Mouse (Mus musculus): ENCODE measurements at regions not wholly inside any gene's neighbourhood (a gene's known extent, or its start where the extent isn't known, plus 50 kb on each side); places are given as distances from the start of the nearest gene placed in this dataset.

- H3K27ac ChIP-seq, result no peak overlapping the region
- ATAC-seq (ENCODE audit: low FRiP score), result no peak
- no peak overlapping the region for H3K9ac ChIP-seq
- no peaks in the 10 kb centered on the region for H3K27me3 ChIP-seq
- H3K36me3 ChIP-seq, result no peaks in the 10 kb centered on the region
- no peak overlapping the region for H3K4me3 ChIP-seq
- no peaks in the 10 kb centered on the region for H3K9me3 ChIP-seq
- H3K4me2 ChIP-seq, result no peak overlapping the region
- H3K4me1 ChIP-seq (replicated peaks), result peaks cover 26% of the 10 kb centered on the region
- WGBS, result 41% methylated on average over 10 of the region's 10 CpGs
Observed at GRCm38 (mm10) chr12:107757184-107757583, 246.2 kb downstream of the Bcl11b start.

DNA sequence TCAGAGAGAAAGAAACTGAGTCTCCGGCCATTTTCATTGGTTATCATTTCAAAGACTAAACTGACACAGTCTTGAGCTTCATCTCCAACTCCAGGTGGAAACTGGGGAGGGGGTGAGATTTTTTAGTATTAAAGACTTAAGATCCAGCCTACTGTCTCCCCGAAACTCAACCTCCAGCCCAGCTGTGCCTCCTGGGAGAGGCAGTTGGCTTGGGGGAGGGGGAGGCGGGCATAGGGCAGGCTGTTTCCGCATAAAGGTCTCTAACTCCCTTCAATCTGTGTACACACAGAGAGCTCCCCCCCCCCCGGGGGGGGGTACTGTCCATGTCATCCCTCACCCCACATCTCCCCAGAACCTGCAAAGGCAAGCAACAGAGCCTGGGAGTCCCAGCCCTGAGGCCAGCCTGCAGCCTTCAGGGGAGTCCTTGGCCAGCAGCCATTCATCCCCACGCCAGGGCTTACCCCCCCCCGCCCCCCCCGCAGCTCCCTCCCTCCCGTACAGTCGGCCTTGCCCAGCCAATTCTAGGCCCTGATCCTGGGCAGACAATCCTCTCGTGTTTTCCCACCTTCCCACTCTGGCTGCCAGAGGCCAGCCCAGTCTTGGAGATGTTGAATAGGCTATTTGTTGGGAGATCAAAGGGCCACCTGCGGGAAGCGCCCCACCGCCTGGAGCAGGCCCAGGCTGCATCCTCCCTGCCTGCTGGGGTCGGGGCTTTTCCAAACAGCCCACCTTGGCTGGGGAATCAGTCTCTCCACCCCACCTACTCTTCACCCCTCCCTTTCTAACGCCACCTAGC lies 245.2 kb downstream of the Bcl11b start:
- Histone ChIP-seq H3K4me3 (no peak overlapping the region), H3K4me1 (replicated peaks) (peaks cover 16% of the 10 kb centered on the region), H3K4me2 (no peak overlapping the region), H3K27ac (no peak overlapping the region), H3K27me3 (no peaks in the 10 kb centered on the region), H3K36me3 (no peaks in the 10 kb centered on the region), H3K9me3 (no peaks in the 10 kb centered on the region), H3K9ac (no peak overlapping the region)
- ATAC-seq (ENCODE audit: low FRiP score), result peak; percentile 52; the same call in 1 of the 2 replicates
- WGBS, result 11% methylated on average over 15 of the region's 16 CpGs

- H3K9me3 ChIP-seq, result no peaks in the 10 kb centered on the region
- H3K36me3 ChIP-seq, result no peaks in the 10 kb centered on the region
- peaks cover 16% of the 10 kb centered on the region for H3K4me1 ChIP-seq (replicated peaks)
- WGBS, result 86% methylated on average over 5 of the region's 5 CpGs
- H3K9ac ChIP-seq, result no peak overlapping the region
- H3K4me3 ChIP-seq, result no peak overlapping the region
- H3K27ac ChIP-seq, result no peak overlapping the region
- no peaks in the 10 kb centered on the region for H3K27me3 ChIP-seq
- no peak for ATAC-seq (ENCODE audit: low FRiP score)
- H3K4me2 ChIP-seq, result no peak overlapping the region
Observed at GRCm38 (mm10) chr12:107759291-107759690, 244.1 kb downstream of the Bcl11b start.

DNA sequence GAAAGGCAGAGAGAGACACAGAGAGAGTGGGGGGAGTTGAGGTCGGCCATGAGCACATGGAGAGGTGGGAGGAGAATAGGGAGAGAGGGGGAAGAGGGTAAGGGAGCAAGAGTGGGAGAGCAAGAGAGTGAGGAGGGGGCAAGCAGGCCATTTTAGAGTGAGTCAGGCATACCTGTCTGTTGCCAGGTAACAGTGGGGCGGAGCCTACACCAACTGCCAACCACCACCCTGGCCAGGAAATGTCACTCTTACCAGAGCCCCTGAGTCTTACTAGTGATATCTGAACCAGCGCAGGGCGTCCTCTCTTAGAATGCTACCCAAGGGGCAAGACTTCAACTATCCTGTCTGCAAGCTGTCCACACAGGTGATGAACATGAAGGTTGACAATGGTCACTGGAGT lies 243.5 kb downstream of the Bcl11b start:
- H3K4me2 ChIP-seq, result no peak overlapping the region
- peaks cover 16% of the 10 kb centered on the region for H3K4me1 ChIP-seq (replicated peaks)
- 86% methylated on average over 4 of the region's 4 CpGs for WGBS
- no peak for ATAC-seq (ENCODE audit: low FRiP score)
- H3K9me3 ChIP-seq, result no peaks in the 10 kb centered on the region
- no peak overlapping the region for H3K27ac ChIP-seq
- H3K27me3 ChIP-seq, result no peaks in the 10 kb centered on the region
- no peak overlapping the region for H3K4me3 ChIP-seq
- H3K36me3 ChIP-seq, result no peaks in the 10 kb centered on the region
- no peak overlapping the region for H3K9ac ChIP-seq

GRCm38 (mm10) chr12:107762140-107762539 lies 241.3 kb downstream of the Bcl11b start:
- H3K27me3 ChIP-seq, result no peaks in the 10 kb centered on the region

DNA sequence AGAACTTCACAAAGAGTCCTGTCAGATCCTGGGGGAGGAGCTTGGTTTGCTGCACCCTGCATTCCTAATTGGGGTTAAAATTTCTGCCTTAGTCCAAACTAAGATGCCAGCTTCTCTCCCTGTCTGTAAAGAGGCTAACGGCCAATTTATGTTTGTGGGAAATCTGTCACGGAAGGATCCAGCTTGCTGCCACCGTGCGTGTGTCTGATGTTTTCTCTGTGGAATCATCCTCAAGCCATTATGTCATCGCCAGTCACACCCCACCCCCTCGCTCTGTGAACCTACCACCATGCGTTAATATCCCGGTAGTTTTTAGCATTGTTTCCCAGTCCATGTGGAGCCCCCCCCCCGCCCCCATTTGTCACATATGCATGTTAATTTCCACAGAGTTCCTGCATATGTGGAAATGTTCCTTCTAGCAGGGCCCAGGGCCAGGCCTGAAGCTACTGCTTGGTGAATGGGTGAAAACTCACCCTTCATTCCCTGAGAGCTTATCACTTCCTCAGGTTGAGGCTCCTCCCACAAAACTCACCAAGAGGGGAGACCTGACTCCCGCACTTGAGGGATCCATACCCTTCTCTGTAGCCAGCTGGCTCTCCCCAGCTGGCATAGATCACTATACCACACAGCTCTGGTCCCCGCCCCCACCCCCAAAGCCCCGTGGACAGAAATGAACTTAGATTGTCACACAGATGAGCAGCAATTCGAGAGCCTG lies 233.4 kb downstream of the Bcl11b start:
- 65% methylated on average over 13 of the region's 13 CpGs for WGBS
- no peaks in the 10 kb centered on the region for H3K4me1 ChIP-seq (replicated peaks)
- ATAC-seq (ENCODE audit: low FRiP score), result no peak
- no peaks in the 10 kb centered on the region for H3K27me3 ChIP-seq
- no peak overlapping the region for H3K4me2 ChIP-seq
- H3K27ac ChIP-seq, result no peak overlapping the region
- no peaks in the 10 kb centered on the region for H3K36me3 ChIP-seq
- H3K9ac ChIP-seq, result no peak overlapping the region
- no peak overlapping the region for H3K4me3 ChIP-seq
- no peaks in the 10 kb centered on the region for H3K9me3 ChIP-seq

More at GRCm38 (mm10) chr12:107762140-107762539, 241.3 kb downstream of the Bcl11b start:
- Histone ChIP-seq H3K36me3 (no peaks in the 10 kb centered on the region), H3K4me3 (no peak overlapping the region), H3K4me1 (replicated peaks) (peaks cover 13% of the 10 kb centered on the region), H3K9me3 (no peaks in the 10 kb centered on the region), H3K27ac (no peak overlapping the region), H3K9ac (no peak overlapping the region), H3K4me2 (no peak overlapping the region)
- ATAC-seq (ENCODE audit: low FRiP score), result no peak
- 74% methylated on average over 4 of the region's 4 CpGs for WGBS

- no peaks in the 10 kb centered on the region for H3K4me1 ChIP-seq (replicated peaks)
- H3K4me2 ChIP-seq, result no peak overlapping the region
- H3K27ac ChIP-seq, result no peak overlapping the region
- H3K27me3 ChIP-seq, result no peaks in the 10 kb centered on the region
- no peaks in the 10 kb centered on the region for H3K9me3 ChIP-seq
- H3K4me3 ChIP-seq, result no peak overlapping the region
- no peaks in the 10 kb centered on the region for H3K36me3 ChIP-seq
- H3K9ac ChIP-seq, result no peak overlapping the region
- ATAC-seq (ENCODE audit: low FRiP score), result no peak
- WGBS, result 36% methylated on average over 5 of the region's 5 CpGs
Observed at GRCm38 (mm10) chr12:107770516-107770836, 232.9 kb downstream of the Bcl11b start.

GRCm38 (mm10) chr12:107771325-107771724 lies 232.1 kb downstream of the Bcl11b start:
- no peak overlapping the region for H3K9ac ChIP-seq
- no peaks in the 10 kb centered on the region for H3K4me1 ChIP-seq (replicated peaks)
- H3K9me3 ChIP-seq, result no peaks in the 10 kb centered on the region; the same call in 1 of the 2 replicates
- H3K27ac ChIP-seq, result no peak overlapping the region
- no peak for ATAC-seq (ENCODE audit: low FRiP score)
- no peak overlapping the region for H3K4me2 ChIP-seq
- 85% methylated on average over 2 of the region's 2 CpGs for WGBS
- no peak overlapping the region for H3K4me3 ChIP-seq
- H3K36me3 ChIP-seq, result no peaks in the 10 kb centered on the region
- no peaks in the 10 kb centered on the region for H3K27me3 ChIP-seq

DNA sequence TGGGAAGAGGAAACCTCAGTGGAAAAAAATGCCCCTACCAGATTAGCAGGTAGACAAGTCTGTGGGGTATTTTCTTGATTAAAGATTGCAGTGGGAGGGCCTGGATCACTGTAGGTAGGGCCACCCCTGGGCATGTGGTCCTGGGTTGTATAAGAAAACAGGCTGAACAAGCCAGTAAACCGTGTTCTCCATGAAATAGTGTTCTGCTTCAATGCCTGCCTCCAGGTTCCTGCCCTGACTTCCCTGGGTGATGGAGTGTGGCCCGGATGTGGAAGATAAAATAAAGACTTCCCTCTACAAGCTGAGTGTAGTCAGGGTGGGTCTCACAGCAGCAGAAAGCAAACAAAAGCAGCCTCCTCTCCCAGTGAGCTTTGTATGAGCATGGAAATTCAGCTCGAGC lies 231.6 kb downstream of the Bcl11b start:
- no peaks in the 10 kb centered on the region for H3K4me1 ChIP-seq (replicated peaks)
- no peaks in the 10 kb centered on the region; the same call in 1 of the 2 replicates for H3K9me3 ChIP-seq
- H3K27me3 ChIP-seq, result no peaks in the 10 kb centered on the region
- no peak overlapping the region for H3K4me3 ChIP-seq
- H3K27ac ChIP-seq, result no peak overlapping the region
- WGBS, result 41% methylated on average over 3 of the region's 3 CpGs
- no peak overlapping the region for H3K4me2 ChIP-seq
- H3K36me3 ChIP-seq, result no peaks in the 10 kb centered on the region
- H3K9ac ChIP-seq, result no peak overlapping the region
- ATAC-seq (ENCODE audit: low FRiP score), result no peak

- H3K27ac ChIP-seq, result no peak overlapping the region
- H3K36me3 ChIP-seq, result no peaks in the 10 kb centered on the region
- no peak for ATAC-seq (ENCODE audit: low FRiP score)
- H3K9ac ChIP-seq, result no peak overlapping the region
- peaks cover 2% of the 10 kb centered on the region; the same call in 1 of the 2 replicates for H3K4me1 ChIP-seq (replicated peaks)
- no peak overlapping the region for H3K4me3 ChIP-seq
- WGBS, result 65% methylated on average over 9 of the region's 9 CpGs
- H3K9me3 ChIP-seq, result no peaks in the 10 kb centered on the region; the same call in 1 of the 2 replicates
- H3K27me3 ChIP-seq, result no peaks in the 10 kb centered on the region
- H3K4me2 ChIP-seq, result no peak overlapping the region
Observed at GRCm38 (mm10) chr12:107778046-107778445, 225.4 kb downstream of the Bcl11b start.

GRCm38 (mm10) chr12:107779306-107780057 lies 223.9 kb downstream of the Bcl11b start:
- 90% methylated on average over 13 of the region's 13 CpGs for WGBS
- peaks cover 2% of the 10 kb centered on the region; the same call in 1 of the 2 replicates for H3K4me1 ChIP-seq (replicated peaks)
- H3K36me3 ChIP-seq, result no peaks in the 10 kb centered on the region
- ATAC-seq (ENCODE audit: low FRiP score), result no peak
- no peaks in the 10 kb centered on the region; the same call in 1 of the 2 replicates for H3K9me3 ChIP-seq
- H3K4me2 ChIP-seq, result no peak overlapping the region
- H3K4me3 ChIP-seq, result no peak overlapping the region
- no peak overlapping the region for H3K27ac ChIP-seq
- no peaks in the 10 kb centered on the region for H3K27me3 ChIP-seq
- H3K9ac ChIP-seq, result no peak overlapping the region

DNA sequence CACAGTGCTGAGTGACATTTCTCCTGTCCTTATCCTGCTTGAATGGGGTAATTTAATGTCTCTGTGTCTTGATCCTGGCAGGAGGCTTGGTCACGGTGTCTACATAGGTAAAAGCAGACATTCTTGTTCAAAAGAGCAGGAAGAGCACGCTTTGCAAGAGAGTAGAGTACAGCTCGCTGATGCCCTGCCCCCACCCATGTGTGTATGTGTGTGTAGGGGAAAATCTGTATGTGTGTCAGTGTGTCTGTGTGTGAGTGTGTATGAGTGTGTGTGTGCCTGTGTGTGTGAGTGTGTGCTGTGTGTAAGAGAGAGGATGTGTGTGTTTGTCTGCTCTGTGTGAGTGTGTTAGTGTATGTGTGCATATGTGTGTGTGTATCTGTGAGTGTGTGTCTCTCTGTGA lies 221.3 kb downstream of the Bcl11b start:
- Histone ChIP-seq H3K36me3 (no peaks in the 10 kb centered on the region), H3K9me3 (no peaks in the 10 kb centered on the region), H3K4me2 (no peak overlapping the region), H3K27me3 (no peaks in the 10 kb centered on the region), H3K27ac (no peak overlapping the region), H3K9ac (no peak overlapping the region), H3K4me3 (no peak overlapping the region), H3K4me1 (replicated peaks) (peaks cover 2% of the 10 kb centered on the region; the same call in 1 of the 2 replicates)
- ATAC-seq (ENCODE audit: low FRiP score), result no peak
- 68% methylated on average over 3 of the region's 3 CpGs for WGBS

Data from hindbrain, embryonic 13.5 days (tissue).